Mouse (Mus musculus) intestine, postnatal 0 days (tissue): ENCODE results near the gene C130074G19Rik. TPM values are rescaled to one million over a fixed set of nuclear protein-coding genes. Genes with fewer than 3 reads are reported as not detected.

ENCODE experiments used
- ATAC-seq: fragments of 200-750 bp; cut with Nextera tagmentation; 2 replicates; pipeline ENCODE4 v1.8.0; 2017; ENCODE audit warnings: mild to moderate bottlenecking, moderate TSS enrichment, moderate library complexity
- H3K27ac ChIP-seq: fragments of 300-500 bp; sonication (generic); 2 replicates; pipeline ENCODE4 v1.5.1; 2014; ENCODE audit warnings: mild to moderate bottlenecking, low read depth, low read length, moderate library complexity
- H3K27me3 ChIP-seq: fragments of 300-500 bp; sonication (generic); replicated peaks from 2 replicates; pipeline ENCODE4 v1.6.1; 2014; ENCODE audit warnings: low read length, mixed read lengths; ENCODE audit not compliant: control insufficient read depth, insufficient read depth
- H3K36me3 ChIP-seq: fragments of 300-500 bp; sonication (generic); 2 replicates; pipeline ENCODE4 v1.6.1; 2014; ENCODE audit warnings: mild to moderate bottlenecking, moderate library complexity; ENCODE audit not compliant: control insufficient read depth, insufficient read depth
- H3K4me1 ChIP-seq: fragments of 300-500 bp; sonication (generic); replicated peaks from 2 replicates; pipeline ENCODE4 v1.6.1; 2014; ENCODE audit warnings: antibody characterized with exemption, low read length, mixed read lengths; ENCODE audit not compliant: control insufficient read depth, insufficient read depth
- H3K4me2 ChIP-seq: fragments of 300-500 bp; sonication (generic); replicated peaks from 2 replicates; pipeline ENCODE4 v1.6.1; 2014; ENCODE audit warnings: low read depth, mild to moderate bottlenecking, moderate library complexity
- H3K4me3 ChIP-seq: fragments of 300-500 bp; sonication (generic); 2 replicates; pipeline ENCODE4 v1.5.1; 2014; ENCODE audit warnings: low read depth, low read length
- H3K9ac ChIP-seq: fragments of 300-500 bp; sonication (generic); 2 replicates; pipeline ENCODE4 v1.6.1; 2014; ENCODE audit warnings: mild to moderate bottlenecking, low read depth, low read length
- H3K9me3 ChIP-seq: fragments of 300-500 bp; sonication (generic); 2 replicates; pipeline ENCODE4 v1.6.1; 2016; ENCODE audit warnings: mixed run types; ENCODE audit not compliant: control insufficient read depth
- CTCF ChIP-seq: sonication (generic); IDR thresholded peaks from 2 replicates; pipeline ENCODE4 v1.5.1; 2016; ENCODE audit warnings: low read depth, mild to moderate bottlenecking, control low read depth, antibody characterized with exemption, moderate library complexity
- WGBS: fragments of 180-500 bp; shearing (Covaris S2); extraction: QIAGEN DNeasy Blood & Tissue Kit; methylation state at CpG from one replicate; pipeline ENCODE4 v1.1.7; 2014; 5-methylcytosine and 5-hydroxymethylcytosine counted together
- polyA plus RNA-seq: library from polyadenylated mRNA; unstranded; fragments of >200 nt; fragmentation: Nextera tagmentation; extraction: Ambion mirVana; gene quantifications from 2 replicates; pipeline ENCODE4 v1.2.1, GENCODE M21; 2015

Gene C130074G19Rik
- polyA plus RNA-seq, 1 experiment from 2014 or later, result 6.3 TPM

DNA sequence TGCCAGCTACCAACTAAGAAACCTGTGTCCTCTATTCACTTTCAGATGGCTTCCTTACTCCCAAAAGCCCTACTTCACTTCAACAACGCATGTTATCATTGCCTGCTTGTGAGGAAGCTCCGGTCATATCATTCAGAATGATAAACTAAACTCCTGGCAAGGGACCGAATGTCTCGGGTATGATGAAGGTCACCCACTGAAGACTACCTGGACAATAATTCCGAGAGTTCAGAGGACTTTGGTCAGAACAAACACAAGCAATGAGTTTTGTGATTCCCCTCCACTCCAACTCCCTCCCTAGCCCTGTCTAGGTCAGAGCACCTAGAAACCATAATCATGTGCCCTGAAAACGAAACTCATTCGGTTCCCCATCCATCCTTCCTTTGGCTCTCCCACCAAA, 1.2 kb downstream of the C130074G19Rik start:
- WGBS, result 31% methylated on average over 7 of the region's 7 CpGs
- H3K4me3 ChIP-seq, result peak overlapping the region; percentile 65

DNA sequence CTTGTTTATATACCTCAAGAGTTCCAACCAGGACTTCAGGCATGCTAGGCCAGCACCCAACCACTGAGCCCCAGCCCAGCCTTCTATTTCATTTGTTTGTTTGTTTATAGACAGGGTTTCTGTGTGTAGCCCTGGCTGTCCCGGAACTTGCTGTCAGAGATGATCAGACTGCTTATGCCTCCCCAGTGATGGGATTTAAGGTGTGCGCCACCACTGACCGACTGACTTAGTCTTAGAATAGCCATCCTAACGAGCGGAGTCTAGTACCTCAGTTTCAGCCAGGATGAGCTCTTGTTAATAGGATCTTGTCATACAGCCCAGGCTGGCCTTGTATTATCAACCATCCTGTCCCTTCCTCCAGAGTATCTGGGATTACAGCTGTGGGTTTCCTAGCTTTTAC, 1.8 kb downstream of the C130074G19Rik start:
- Histone ChIP-seq H3K4me3 (peak overlapping the region; percentile 65; the same call in 1 of the 2 replicates), H3K4me1 (peaks cover 8% of the 10 kb centered on the region; the same call in 1 of the 2 replicates), H3K27me3 (0 out of 2 replicates have a peak, but pooled peaks cover 3% of the 10 kb centered on the region), H3K9me3 (no peaks in the 10 kb centered on the region), H3K36me3 (no peaks in the 10 kb centered on the region), H3K9ac (no peak overlapping the region), H3K4me2 (peak overlapping the region; percentile 83), H3K27ac (no peak overlapping the region)
- ATAC-seq, result no peak
- WGBS, result 87% methylated on average over 5 of the region's 5 CpGs
- no peak for TF ChIP-seq CTCF

More for the DNA sequence above, 1.2 kb downstream of the C130074G19Rik start:
- Histone ChIP-seq H3K27me3 (0 out of 2 replicates have a peak, but pooled peaks cover 3% of the 10 kb centered on the region), H3K4me1 (peaks cover 7% of the 10 kb centered on the region; the same call in 1 of the 2 replicates), H3K9me3 (no peaks in the 10 kb centered on the region), H3K4me2 (peak overlapping the region; percentile 83), H3K36me3 (no peaks in the 10 kb centered on the region), H3K9ac (peak overlapping the region; percentile 65), H3K27ac (0 out of 2 replicates have a peak overlapping the region, but pooled peaks have one; percentile 52)
- TF ChIP-seq CTCF, result no peak
- ATAC-seq, result 0 out of 2 replicates have a peak, but pooled peaks have one; percentile 5

DNA sequence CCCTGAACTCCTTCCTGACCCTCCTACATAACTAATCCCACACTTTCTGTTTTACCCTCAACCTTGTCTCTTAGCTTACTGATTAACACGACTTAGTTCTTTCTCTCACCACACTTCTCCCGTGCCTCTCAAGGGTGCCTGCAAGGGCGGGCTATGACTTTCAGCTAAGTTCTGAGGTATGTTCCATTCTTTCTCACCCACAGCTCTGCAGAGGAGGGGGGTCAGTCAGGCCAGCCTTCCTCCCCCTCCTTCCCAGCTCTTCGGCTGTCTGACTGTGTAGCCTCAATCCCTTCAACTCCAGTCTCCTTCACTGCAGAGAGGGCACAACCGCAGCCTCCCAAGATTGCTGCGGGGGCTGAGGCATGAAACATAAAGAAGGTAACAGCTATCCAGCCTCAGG, 4.2 kb downstream of the C130074G19Rik start:
- Histone ChIP-seq H3K9me3 (no peaks in the 10 kb centered on the region), H3K27ac (no peak overlapping the region), H3K4me1 (peaks cover 8% of the 10 kb centered on the region; the same call in 1 of the 2 replicates), H3K4me2 (0 out of 2 replicates have a peak overlapping the region, but pooled peaks have one; percentile 10), H3K36me3 (no peaks in the 10 kb centered on the region), H3K27me3 (0 out of 2 replicates have a peak, but pooled peaks cover 3% of the 10 kb centered on the region), H3K4me3 (no peak overlapping the region), H3K9ac (no peak overlapping the region)
- no peak for TF ChIP-seq CTCF
- ATAC-seq, result no peak
- WGBS, result 47% methylated on average over 6 of the region's 6 CpGs

DNA sequence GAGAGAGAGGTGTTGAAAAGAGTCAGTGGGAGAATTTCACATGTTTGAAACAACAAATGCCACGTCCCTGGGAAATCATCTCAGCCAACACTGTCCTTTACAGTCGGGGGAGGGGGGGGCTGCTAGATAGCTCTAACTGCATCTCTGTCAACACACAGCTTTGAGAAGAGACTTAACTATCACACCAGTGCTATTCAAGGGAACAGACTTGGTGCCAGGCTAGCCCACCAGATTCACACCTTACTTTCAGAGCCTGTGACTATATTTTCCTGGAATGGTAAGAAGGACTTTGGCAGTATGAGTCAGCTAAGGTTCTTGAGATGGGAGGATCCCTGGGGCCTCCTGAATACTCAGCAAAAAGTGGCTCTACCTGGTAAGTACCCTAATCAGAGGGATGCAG, 5.7 kb downstream of the C130074G19Rik start:
- no peaks in the 10 kb centered on the region for H3K36me3 ChIP-seq
- no peak overlapping the region for H3K4me2 ChIP-seq
- no peak overlapping the region for H3K9ac ChIP-seq
- H3K4me3 ChIP-seq, result no peak overlapping the region
- 0 out of 2 replicates have a peak, but pooled peaks cover 3% of the 10 kb centered on the region for H3K27me3 ChIP-seq
- no peak overlapping the region for H3K27ac ChIP-seq
- H3K9me3 ChIP-seq, result no peaks in the 10 kb centered on the region
- 77% methylated on average over 2 of the region's 2 CpGs for WGBS
- 0 out of 2 replicates have a peak, but pooled peaks have one; percentile 36 for ATAC-seq
- H3K4me1 ChIP-seq, result peaks cover 8% of the 10 kb centered on the region; the same call in 1 of the 2 replicates
- TF ChIP-seq CTCF, result no peak

DNA sequence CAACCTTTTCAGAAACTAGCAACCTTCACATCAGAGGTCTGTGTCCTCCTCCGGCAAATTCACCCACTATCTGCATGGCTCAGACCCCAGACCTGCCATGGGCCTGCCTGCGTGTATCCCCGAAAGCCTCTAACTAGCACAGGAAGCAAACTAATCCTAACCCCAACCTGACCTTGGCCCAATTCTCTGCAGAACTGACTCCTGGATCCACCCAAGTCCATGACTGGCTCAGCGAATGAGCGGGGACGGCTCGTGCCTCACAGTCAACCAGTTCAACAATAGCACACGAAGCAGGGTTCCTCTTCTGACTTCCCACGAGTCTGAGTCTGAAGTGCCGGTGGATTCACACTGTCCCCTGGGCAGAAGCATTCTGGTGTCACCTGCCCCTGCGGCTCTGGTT, 9.1 kb downstream of the C130074G19Rik start:
- no peak for ATAC-seq
- Histone ChIP-seq H3K4me3 (no peak overlapping the region), H3K27me3 (no peaks in the 10 kb centered on the region), H3K27ac (no peak overlapping the region), H3K9ac (no peak overlapping the region), H3K36me3 (no peaks in the 10 kb centered on the region), H3K9me3 (no peaks in the 10 kb centered on the region), H3K4me2 (no peak overlapping the region), H3K4me1 (peaks cover 13% of the 10 kb centered on the region)
- WGBS, result 83% methylated on average over 11 of the region's 11 CpGs
- TF ChIP-seq CTCF, result no peak

DNA sequence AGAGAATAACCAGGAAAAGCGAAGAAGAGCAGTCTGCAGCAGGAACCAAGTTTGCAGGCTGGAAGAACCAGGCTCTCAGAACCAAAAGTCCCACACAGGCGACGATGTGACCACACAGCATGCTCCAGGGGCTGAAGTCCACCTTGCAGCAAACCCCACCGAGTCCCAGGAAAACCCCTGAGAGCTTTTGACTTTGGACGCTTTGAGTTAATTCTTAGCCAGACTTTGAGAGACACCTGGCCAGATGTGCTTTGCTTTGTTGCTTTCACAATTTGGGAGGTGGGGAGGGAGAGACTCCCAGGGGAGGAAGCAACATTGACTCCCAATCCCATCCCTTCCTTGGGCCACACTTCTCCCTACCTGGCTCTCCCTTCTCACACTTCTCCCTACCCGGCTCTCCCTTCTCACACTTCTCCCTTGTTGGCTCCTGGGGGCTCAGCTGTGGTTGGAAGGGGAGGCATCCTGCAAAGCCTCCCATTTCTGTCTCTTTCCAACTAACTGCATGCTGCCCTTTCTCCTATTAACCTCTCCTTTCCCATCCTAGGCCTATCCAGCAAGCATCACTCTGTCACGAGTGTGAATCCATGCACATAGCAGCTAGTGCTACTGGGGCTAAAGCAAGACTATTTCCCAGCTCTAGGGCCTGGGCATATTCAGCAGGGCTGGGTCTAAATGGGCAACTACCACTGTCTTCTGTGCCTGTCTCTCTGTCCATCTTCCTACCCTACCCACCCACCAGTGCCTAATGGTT, 10.8 kb downstream of the C130074G19Rik start:
- WGBS, result 38% methylated on average over 7 of the region's 7 CpGs
- Histone ChIP-seq H3K9me3 (no peaks in the 10 kb centered on the region), H3K4me3 (no peak overlapping the region), H3K36me3 (no peaks in the 10 kb centered on the region), H3K4me1 (peaks cover 8% of the 10 kb centered on the region), H3K9ac (no peak overlapping the region), H3K4me2 (no peak overlapping the region), H3K27me3 (no peaks in the 10 kb centered on the region), H3K27ac (no peak overlapping the region)
- no peak for TF ChIP-seq CTCF
- peak; percentile 65 for ATAC-seq
